8 mouse cellular contexts compared by ENCODE assay signal in genomic region chr1:86303063-86303872, GRCm38 (mm10). TPM values are rescaled to one million over a fixed set of nuclear protein-coding genes. Genes with fewer than 3 reads are reported as not detected.
A peak's percentile ranks its signal among the peaks of the same experiment; 100 is the strongest.
DNase-seq lines count a peak whose midpoint lies in the region; ATAC-seq and TF ChIP-seq lines count a peak whose summit lies in the region.

No protein-coding gene starts in this region.

- H3K27me3 ChIP-seq in intestine, postnatal 0 days (replicated peaks; ENCODE audit: control insufficient read depth, insufficient read depth, low read length): peaks cover 16% of the 10 kb centered on the region; the same call in 1 of the 2 replicates
- H3K27me3 ChIP-seq in limb, embryonic 13.5 days: peaks cover 29% of the 10 kb centered on the region
- peaks cover 69% of the 10 kb centered on the region for H3K27me3 ChIP-seq in midbrain, embryonic 12.5 days
- peaks cover 8% of the 10 kb centered on the region; the same call in 1 of the 2 replicates for H3K27me3 ChIP-seq in stomach, embryonic 14.5 days (ENCODE audit: control insufficient read depth, insufficient read depth, low read length)

- H3K4me3 ChIP-seq in intestine, postnatal 0 days (ENCODE audit: low read depth, low read length): peak overlapping the region; percentile 54
- peak overlapping the region; percentile 59 for H3K4me3 ChIP-seq in limb, embryonic 13.5 days
- H3K4me3 ChIP-seq in midbrain, embryonic 12.5 days: peak overlapping the region; percentile 60
- peak overlapping the region; percentile 65 for H3K4me3 ChIP-seq in stomach, embryonic 14.5 days (ENCODE audit: low read depth, low read length)

- ATAC-seq in intestine, postnatal 0 days: peak; percentile 67
- ATAC-seq in limb, embryonic 13.5 days (ENCODE audit: low FRiP score, low read depth): peak; percentile 85
- ATAC-seq in midbrain, embryonic 12.5 days (ENCODE audit: low FRiP score, low read depth): peak; percentile 71
- peak; percentile 83 for ATAC-seq in stomach, embryonic 14.5 days (ENCODE audit: insufficient number of reproducible peaks, insufficient read depth, low FRiP score, low read depth)

- H3K9ac ChIP-seq in intestine, postnatal 0 days (ENCODE audit: low read depth, low read length): peak overlapping the region; percentile 45
- H3K9ac ChIP-seq in limb, embryonic 13.5 days: peak overlapping the region; percentile 72
- H3K9ac ChIP-seq in midbrain, embryonic 12.5 days (replicated peaks): peak overlapping the region; percentile 59
- peak overlapping the region; percentile 36 for H3K9ac ChIP-seq in stomach, embryonic 14.5 days (replicated peaks; ENCODE audit: low read depth, low read length)

- peak; percentile 30; the same call in 1 of the 2 replicates for TF ChIP-seq CTCF in intestine, postnatal 0 days (IDR thresholded peaks at IDR 0.05; ENCODE audit: low read depth)

- H3K4me2 ChIP-seq in intestine, postnatal 0 days (replicated peaks; ENCODE audit: low read depth): peak overlapping the region; percentile 91
- peak overlapping the region; percentile 94 for H3K4me2 ChIP-seq in limb, embryonic 13.5 days (replicated peaks)
- peak overlapping the region; percentile 97 for H3K4me2 ChIP-seq in midbrain, embryonic 12.5 days (replicated peaks)
- peak overlapping the region; percentile 99 for H3K4me2 ChIP-seq in stomach, embryonic 14.5 days (replicated peaks; ENCODE audit: low read depth, low read length)

- H3K36me3 ChIP-seq in intestine, postnatal 0 days (ENCODE audit: control insufficient read depth, insufficient read depth): no peaks in the 10 kb centered on the region
- peaks cover 16% of the 10 kb centered on the region for H3K36me3 ChIP-seq in limb, embryonic 13.5 days
- H3K36me3 ChIP-seq in midbrain, embryonic 12.5 days: no peaks in the 10 kb centered on the region
- no peaks in the 10 kb centered on the region for H3K36me3 ChIP-seq in stomach, embryonic 14.5 days (ENCODE audit: control insufficient read depth, insufficient read depth, low read length)

- no peak overlapping the region for H3K27ac ChIP-seq in intestine, postnatal 0 days (ENCODE audit: low read depth, low read length)
- no peak overlapping the region for H3K27ac ChIP-seq in limb, embryonic 13.5 days
- H3K27ac ChIP-seq in midbrain, embryonic 12.5 days (replicated peaks): no peak overlapping the region
- H3K27ac ChIP-seq in stomach, embryonic 14.5 days (ENCODE audit: low read length): no peak overlapping the region

- WGBS in intestine, postnatal 0 days: 0% methylated on average over 63 of the region's 65 CpGs
- WGBS in limb, embryonic 13.5 days: under 1% methylated on average over 65 of the region's 65 CpGs
- WGBS in midbrain, embryonic 12.5 days: under 1% methylated on average over 65 of the region's 65 CpGs
- under 1% methylated on average over 52 of the region's 65 CpGs for WGBS in stomach, embryonic 14.5 days

- H3K9me3 ChIP-seq in intestine, postnatal 0 days (ENCODE audit: control insufficient read depth): no peaks in the 10 kb centered on the region
- H3K9me3 ChIP-seq in limb, embryonic 13.5 days: no peaks in the 10 kb centered on the region
- H3K9me3 ChIP-seq in midbrain, embryonic 12.5 days: no peaks in the 10 kb centered on the region
- H3K9me3 ChIP-seq in stomach, embryonic 14.5 days (ENCODE audit: control insufficient read depth, low read depth, low read length): no peaks in the 10 kb centered on the region

- DNase-seq in adrenal gland, adult (ENCODE audit: inconsistent age in 2 of 2, low spot score in 1 of 2): peak; percentile 40 to 55
- no peak for DNase-seq in adrenal gland, adult 8-10 months
- DNase-seq in cerebellum, postnatal 14 days: peak; percentile 54 to 70
- peak; percentile 12 to 16 for DNase-seq in gastrocnemius, postnatal 36 days

- intact Hi-C loops in gastrocnemius, postnatal 36 days (cut with DNase I): no loop called here

- H3K4me1 ChIP-seq in intestine, postnatal 0 days (replicated peaks; ENCODE audit: control insufficient read depth, insufficient read depth, low read length): no peaks in the 10 kb centered on the region
- peaks cover 40% of the 10 kb centered on the region for H3K4me1 ChIP-seq in limb, embryonic 13.5 days
- H3K4me1 ChIP-seq in midbrain, embryonic 12.5 days: peaks cover 16% of the 10 kb centered on the region
- 0 out of 2 replicates have a peak, but pooled peaks cover 7% of the 10 kb centered on the region for H3K4me1 ChIP-seq in stomach, embryonic 14.5 days (ENCODE audit: control insufficient read depth, insufficient read depth, low read length)

RNA-seq across cellular contexts. Expression of gene B3gnt7, which starts 0.6 kb away (rescaled TPM):
- total RNA-seq in adrenal gland, adult 8-10 months (2022): under 1 TPM; 0.20 to 0.68 (median 0.46) TPM
- total RNA-seq in gastrocnemius, postnatal 36 days (2021): not detected
- polyA plus RNA-seq in intestine, postnatal 0 days (2015; fragmentation: Nextera tagmentation; extraction: Ambion mirVana): 3.2 and 3.4 TPM in 2 replicates
- polyA plus RNA-seq in limb, embryonic 13.5 days (2015; fragmentation: Nextera tagmentation; extraction: Ambion mirVana): 8.3 and 9.6 TPM in 2 replicates
- 2.3 and 2.4 TPM in 2 replicates for polyA plus RNA-seq in midbrain, embryonic 12.5 days (2016; fragmentation: Nextera tagmentation; extraction: Ambion mirVana)
- polyA plus RNA-seq in stomach, embryonic 14.5 days (2014; fragmentation: Nextera tagmentation; extraction: Ambion mirVana): 6.7 and 7.3 TPM in 2 replicates

RNA-seq across cellular contexts. Expression of gene Ncl, which starts 55.9 kb away (rescaled TPM):
- 100 to 1,000 TPM; 181 to 250 (median 204) TPM for total RNA-seq in adrenal gland, adult 8-10 months (2022)
- 100 to 1,000 TPM in 1 of 2 experiments, 10 to 100 TPM in 1; 79.3 to 101 TPM for total RNA-seq in gastrocnemius, postnatal 36 days (2021)
- polyA plus RNA-seq in intestine, postnatal 0 days (2015; fragmentation: Nextera tagmentation; extraction: Ambion mirVana): 172 and 188 TPM in 2 replicates
- 418 and 419 TPM in 2 replicates for polyA plus RNA-seq in limb, embryonic 13.5 days (2015; fragmentation: Nextera tagmentation; extraction: Ambion mirVana)
- 345 and 383 TPM in 2 replicates for polyA plus RNA-seq in midbrain, embryonic 12.5 days (2016; fragmentation: Nextera tagmentation; extraction: Ambion mirVana)
- polyA plus RNA-seq in stomach, embryonic 14.5 days (2014; fragmentation: Nextera tagmentation; extraction: Ambion mirVana): 335 and 360 TPM in 2 replicates
